Mouse (Mus musculus) naive thymus-derived CD4-positive, alpha-beta T cell, adult 2 months (primary cell): ENCODE results near the gene Kctd4.

ENCODE experiments used
- DNase-seq: peaks from one replicate; pipeline ENCODE4 v3.0.0-alpha.2; 2011; ENCODE audit warnings: low read depth

Kctd4 gene

DNA sequence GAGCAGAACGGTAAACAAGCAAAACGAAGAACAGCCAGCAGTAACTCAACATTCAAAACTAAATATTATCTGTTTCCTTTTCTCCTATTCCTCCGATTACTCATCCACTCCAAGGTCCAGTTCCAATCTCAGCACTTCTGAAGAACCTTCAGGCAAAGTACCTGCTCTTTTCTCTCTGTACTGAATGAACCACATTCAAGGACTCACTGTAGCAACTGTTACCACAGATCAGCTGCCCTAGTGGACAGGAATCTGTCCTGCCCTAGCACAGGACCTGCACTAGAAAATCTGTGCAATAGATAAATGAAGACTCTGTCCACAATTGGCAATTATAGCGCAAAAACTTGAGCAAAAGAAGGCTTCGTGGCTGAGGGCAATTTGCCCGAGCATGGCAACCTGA, 36.1 kb downstream of the Kctd4 start:
- no peak for DNase-seq

DNA sequence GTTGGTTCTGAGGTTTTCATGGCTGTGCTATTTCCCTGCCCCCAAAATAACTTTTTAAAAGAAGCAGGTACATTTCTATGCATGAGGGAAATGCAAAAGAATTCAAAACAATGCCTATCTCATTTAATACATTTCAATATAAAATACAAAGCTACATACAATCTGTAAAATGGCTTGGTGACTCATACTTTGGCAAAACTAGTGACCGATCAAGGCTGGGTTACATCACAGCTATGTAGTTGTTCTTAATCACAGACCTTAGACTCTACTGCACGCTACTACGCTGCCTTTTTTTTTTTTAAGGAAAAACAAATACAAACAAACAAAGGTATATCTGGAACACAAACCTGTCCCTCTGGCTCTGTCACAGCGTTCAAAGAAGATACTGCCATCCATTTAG, 37.6 kb downstream of the Kctd4 start:
- DNase-seq, result no peak

DNA sequence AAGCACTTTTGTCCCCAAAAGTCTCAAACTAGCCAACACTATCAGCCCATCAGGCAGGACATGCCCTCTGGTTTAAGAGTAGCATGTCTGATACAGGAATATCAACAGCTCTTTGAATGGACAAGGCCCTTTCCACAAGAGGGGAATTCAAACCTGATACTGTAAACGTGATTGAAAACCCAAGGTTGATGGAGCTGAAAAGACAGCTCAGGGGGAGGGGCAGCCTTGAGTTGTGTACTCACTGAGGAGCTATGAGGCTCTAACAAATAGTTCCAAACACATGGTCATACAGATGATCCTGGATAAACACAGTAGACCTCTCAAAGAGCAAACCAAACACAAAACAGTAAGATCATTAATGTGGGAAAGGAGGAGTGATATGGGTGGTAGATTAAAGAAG, 43.3 kb downstream of the Kctd4 start:
- DNase-seq, result no peak

DNA sequence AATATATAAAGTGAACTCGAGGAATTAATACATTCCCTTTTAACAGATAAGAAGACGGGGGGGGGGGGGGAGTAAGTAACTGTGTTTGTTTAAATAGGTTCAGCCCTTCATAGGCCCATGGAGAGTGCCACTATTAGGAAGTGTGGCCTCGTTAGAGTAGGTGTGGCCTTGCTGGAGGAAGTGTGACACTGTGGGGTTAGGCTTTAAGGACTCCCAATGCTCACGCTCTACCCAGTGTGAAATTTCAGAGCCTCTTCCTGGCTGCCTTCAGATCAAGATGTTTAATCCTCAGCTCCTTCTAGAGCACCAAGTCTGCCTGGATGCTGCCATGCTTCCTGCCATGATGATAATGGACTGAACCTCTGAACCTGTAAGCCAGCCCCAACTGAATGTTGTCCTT, 47.0 kb downstream of the Kctd4 start:
- no peak for DNase-seq

DNA sequence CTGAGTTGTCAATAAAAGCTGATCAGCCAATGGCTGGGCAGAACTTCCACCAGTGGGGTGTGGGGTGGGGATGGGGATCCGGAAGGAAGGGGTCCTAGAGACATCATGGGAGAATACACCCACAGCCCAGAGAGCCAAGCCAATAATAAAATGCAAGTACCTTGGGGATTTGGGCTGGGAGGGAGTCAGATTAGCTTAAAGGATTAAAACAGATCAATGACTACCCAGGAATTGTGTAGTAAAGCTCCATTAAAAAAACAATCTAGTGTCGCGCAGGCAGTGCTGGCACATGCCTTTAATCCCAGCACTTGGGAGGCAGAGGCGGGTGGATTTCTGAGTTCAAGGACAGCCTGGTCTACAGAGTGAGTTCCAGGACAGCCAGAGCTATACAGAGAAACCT, 50.2 kb downstream of the Kctd4 start:
- DNase-seq, result no peak

DNA sequence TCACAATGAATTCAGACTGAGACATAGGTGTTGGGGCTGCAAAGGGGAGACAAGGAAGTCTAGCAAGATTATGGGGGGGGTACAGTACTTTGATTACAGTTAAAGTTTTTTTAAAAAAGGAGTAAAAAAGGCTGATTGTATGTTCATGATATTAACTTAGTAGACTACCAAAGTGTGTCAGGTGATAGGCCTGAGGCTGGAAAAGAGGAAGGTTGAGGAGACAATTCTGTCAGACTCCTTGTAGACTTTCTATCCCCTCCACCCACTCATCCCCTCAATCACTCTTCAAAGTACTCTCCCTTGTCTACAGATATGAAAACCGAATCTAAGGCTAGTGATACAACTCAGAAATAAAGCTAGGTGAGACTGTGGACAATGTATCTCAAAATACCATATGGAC, 53.4 kb downstream of the Kctd4 start:
- no peak for DNase-seq

DNA sequence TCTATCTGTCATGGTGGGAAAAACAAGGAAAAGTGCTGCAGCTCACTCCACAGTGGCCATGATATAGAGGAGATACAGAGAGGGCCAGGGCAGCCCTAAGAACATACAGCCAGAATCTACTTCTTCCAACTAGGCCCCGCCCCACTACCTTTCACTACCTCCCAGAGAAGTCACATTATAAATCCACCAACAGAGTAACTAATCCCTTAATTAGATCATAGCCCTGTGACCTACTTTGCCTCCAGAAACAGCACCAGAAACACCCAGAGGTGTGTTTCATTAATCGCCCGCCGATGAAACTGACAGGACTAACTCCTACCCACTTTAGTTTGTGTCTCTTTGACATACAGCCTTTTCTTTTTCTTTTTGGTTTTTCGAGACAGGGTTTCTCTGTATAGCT, 54.4 kb downstream of the Kctd4 start:
- no peak for DNase-seq

DNA sequence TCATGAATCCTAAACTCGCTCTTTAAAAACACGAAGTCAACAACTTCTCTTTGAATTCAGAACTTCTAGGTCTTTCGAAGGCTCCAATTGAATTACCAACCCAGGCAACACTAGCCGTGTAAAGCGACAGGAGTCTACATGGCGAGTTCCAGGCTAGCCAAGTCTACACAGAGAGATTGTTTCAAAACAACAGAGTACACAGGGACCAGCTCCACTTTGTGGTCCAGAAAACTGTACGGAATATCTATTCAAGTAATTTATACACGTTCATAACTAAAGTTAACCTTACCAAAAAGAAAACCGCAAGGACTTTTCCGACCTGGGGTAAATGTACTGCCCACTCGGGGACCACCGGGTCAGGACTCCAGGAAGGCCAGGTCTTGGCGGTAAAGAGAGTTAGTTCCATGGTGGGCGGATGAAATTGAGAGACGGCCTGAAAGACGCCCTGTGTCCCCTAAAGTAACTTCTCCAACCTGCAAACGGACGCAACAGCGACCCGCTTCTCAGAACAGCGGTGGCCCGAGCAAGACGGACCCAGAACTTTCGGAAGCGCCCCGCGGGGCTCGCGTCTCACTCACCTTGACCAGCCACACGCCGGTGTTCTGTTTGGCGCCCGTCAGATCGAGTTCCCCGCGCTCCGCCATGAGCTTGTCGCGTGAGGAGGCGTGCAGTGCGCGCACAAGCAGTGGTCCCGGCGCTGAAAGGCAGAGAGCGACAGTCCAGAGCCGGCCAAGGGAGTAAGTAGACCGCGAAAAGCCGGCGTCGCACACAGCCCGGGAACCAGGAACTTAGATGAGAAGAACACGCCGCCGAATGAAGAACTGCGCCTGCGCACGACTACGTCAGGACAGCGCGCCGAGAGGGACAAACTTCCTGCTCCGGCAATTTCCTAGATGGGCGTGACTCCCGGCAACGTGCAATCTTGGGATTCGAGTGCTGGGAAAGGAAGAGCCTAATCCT, 55.6 kb downstream of the Kctd4 start, which contains the start of gene Gtf2f2:
TSS of gene Gtf2f2 (minus strand) at position 764 of the 960 bp plus-strand sequence.
- peak; percentile 93 for DNase-seq

DNA sequence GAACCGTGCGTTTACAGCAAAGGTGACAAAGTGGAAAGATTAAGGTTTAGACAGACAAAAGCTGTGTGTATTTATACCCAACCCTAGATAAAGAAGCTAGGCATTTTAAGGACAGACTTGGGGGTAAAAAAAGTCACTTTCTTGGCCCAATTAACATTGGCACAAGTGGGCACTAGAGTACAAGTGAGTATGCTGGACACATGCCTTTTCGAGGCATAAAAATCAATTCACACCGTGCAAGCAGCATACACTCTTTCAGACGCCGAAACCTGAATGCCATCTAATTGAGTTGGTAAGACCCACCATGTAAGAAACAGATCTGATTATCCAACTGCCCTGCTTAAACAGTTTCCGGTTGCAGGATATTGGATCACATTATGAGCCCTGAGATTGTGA, 56.3 kb downstream of the Kctd4 start:
- DNase-seq, result no peak

DNA sequence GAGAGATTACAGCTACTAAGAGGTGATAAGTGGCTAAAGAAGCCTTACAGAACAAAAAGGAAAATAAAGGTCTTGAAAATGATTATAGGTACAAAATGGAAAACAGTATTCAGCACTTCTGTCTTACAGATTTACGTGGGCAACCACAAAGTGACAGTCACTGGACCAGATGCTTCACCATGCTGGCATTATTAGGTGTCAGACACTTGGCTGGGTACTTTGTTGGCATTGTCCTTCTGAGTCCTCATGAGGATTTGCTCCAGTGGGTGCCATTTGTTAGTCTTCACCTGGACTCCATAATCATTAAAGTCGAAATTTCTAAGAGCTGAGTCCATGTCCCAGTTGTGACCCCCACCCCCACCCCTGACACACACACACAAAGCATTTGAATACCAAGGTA, 59.5 kb downstream of the Kctd4 start:
- no peak for DNase-seq
